Mouse (Mus musculus): ENCODE measurements around the gene Gm17727. TPM values are rescaled to one million over a fixed set of nuclear protein-coding genes. Genes with fewer than 3 reads are reported as not detected.
"Not testable (repeated sequence)": the region's sequence is repeated elsewhere in the genome, so short reads cannot be mapped to it uniquely, and the experiment has no call there.

Gene Gm17727
- not detected in 2 replicates for polyA plus RNA-seq (2015; fragmentation: Nextera tagmentation; extraction: Ambion mirVana)

DNA sequence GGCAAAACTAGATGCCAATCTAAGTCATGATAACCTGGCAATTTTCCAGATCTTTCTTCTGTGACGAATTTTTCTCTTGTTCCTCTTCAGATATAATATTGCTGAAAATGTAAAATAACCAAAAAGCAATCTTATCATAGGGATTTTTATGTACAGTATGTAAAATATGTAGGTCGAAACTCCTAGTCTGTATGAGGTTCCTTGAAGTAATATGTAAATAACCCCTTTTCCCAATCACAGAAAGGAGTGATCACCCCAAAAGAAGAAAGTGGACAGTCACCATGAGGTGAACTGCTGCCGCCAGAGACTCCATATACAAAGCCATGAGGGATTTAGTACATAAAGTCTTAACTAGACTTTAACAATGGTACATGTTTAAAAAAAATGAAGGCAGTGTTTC, at the start of gene Gm17727:
Gene Gm17727 (minus strand): TSS at position 101 of the 400 bp plus-strand sequence.
- no peak within 1 kb of the TSS for H3K4me3 ChIP-seq
- no peaks in the 10 kb centered on the region for H3K4me1 ChIP-seq
- H3K27ac ChIP-seq: no peak within 1 kb of the TSS
- ATAC-seq (ENCODE audit: insufficient number of reproducible peaks, insufficient read depth, low FRiP score, low TSS enrichment, low read depth): no peak
- H3K36me3 ChIP-seq: no peaks in the 10 kb centered on the region
- H3K4me2 ChIP-seq: no peak within 1 kb of the TSS
- WGBS: 59% methylated on average over 3 of the region's 3 CpGs
- no peaks in the 10 kb centered on the region for H3K27me3 ChIP-seq
- no peak within 1 kb of the TSS for H3K9ac ChIP-seq
- peaks cover 3% of the 10 kb centered on the region; the same call in 1 of the 2 replicates for H3K9me3 ChIP-seq

DNA sequence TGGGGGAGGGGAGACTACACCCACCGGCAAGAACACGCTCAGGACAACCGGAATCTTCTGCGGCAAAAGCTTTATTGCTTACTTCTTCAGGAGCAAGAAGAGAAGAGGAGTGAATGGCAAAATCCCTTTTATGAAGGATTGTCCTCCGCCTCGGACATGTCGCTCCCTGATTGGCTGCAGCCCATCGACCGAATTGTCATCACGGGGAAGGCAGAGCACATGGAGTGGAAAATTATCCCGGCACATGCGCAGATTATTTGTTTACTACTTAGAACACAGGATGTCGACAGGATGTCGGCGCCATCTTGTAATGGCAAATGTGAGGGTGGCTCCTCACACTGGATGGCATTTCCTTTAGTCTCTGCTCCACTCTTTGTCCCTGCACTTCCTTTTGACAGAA, 40.0 kb upstream of the Gm17727 start:
- not testable (repeated sequence) for H3K4me1 ChIP-seq; H3K27me3 ChIP-seq; H3K36me3 ChIP-seq; ATAC-seq (ENCODE audit: insufficient number of reproducible peaks, insufficient read depth, low FRiP score, low TSS enrichment, low read depth); H3K27ac ChIP-seq; H3K4me3 ChIP-seq; H3K9ac ChIP-seq; H3K4me2 ChIP-seq
- WGBS: 92% methylated on average over 15 of the region's 15 CpGs
- peaks cover 12% of the 10 kb centered on the region; the same call in 1 of the 2 replicates for H3K9me3 ChIP-seq

DNA sequence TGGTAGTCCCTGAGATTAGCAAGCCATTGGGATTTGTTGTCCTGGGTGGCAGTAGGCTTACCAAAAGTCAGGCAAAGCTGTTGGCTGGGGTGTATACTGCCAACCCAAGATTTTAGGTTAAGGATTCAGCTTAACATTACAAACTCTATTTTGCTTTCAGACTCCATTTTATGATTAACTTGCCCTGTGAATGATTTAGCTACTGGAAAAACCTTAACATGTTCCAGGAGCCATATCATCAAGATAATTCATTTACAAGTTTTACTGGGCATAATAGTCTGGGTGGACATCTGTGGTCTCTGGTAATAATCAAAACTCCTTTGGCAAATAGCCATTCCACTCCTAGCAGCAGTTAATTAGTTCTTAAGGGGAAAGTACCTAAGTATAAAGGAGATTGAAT, 20.2 kb upstream of the Gm17727 start:
- Histone ChIP-seq H3K36me3 (no peaks in the 10 kb centered on the region), H3K9ac (no peak overlapping the region), H3K27ac (no peak overlapping the region), H3K4me3 (no peak overlapping the region), H3K27me3 (no peaks in the 10 kb centered on the region), H3K4me2 (no peak overlapping the region), H3K9me3 (no peaks in the 10 kb centered on the region), H3K4me1 (no peaks in the 10 kb centered on the region)
- no peak for ATAC-seq (ENCODE audit: insufficient number of reproducible peaks, insufficient read depth, low FRiP score, low TSS enrichment, low read depth)

DNA sequence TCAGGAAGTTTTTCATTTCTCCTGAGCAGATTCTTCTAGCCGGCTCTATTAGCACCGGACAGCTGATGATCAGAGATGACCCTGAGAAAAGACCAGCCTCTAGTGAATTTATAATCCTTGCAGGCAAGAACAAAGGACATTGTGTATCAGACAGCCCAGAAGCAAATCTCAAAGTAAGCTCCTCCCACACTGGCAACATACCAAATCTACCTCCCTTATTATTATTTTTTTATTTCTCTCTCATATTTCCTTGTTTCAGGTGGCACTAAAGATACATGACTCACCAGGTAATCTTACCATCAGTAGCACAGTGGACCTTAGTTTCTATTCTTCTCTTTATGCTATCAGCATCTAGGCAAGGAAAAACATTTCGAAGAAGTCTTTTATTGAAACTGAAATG, 12.1 kb upstream of the Gm17727 start, which contains the start of the genes Gm27235 and D730048I06Rik:
Gene Gm27235 (minus strand): TSS at position 101 of the 400 bp plus-strand sequence.
Gene D730048I06Rik (minus strand): TSS at position 112 of the 400 bp plus-strand sequence.
- WGBS: 91% methylated on average over 3 of the region's 3 CpGs

DNA sequence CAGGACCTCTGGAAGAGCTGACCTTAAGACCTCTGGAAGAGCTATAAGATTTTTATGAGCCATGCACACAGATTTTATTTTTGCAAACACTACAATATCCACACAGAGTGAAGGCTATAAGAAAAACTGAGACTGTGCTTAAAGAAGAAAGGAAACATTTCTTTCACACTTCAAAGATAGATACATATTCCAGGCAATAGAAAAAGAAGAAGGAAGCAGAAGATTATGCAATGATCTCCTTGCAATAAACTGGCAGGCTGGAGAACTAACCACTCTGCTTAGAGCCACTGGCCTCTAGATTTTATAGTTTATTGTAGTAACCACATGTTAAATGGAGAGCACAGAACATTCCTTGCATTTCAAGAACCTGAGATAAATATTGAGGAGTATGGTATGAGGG, 21.1 kb downstream of the Gm17727 start:
- Histone ChIP-seq H3K27ac (no peak overlapping the region), H3K27me3 (no peaks in the 10 kb centered on the region), H3K9me3 (no peaks in the 10 kb centered on the region), H3K36me3 (no peaks in the 10 kb centered on the region), H3K4me2 (no peak overlapping the region), H3K4me3 (no peak overlapping the region), H3K9ac (no peak overlapping the region), H3K4me1 (no peaks in the 10 kb centered on the region)
- no peak for ATAC-seq (ENCODE audit: insufficient number of reproducible peaks, insufficient read depth, low FRiP score, low TSS enrichment, low read depth)

More for the DNA sequence above, 12.1 kb upstream of the Gm17727 start, which contains the start of the genes Gm27235 and D730048I06Rik:
- no peak within 1 kb of the TSS for H3K4me3 ChIP-seq
- H3K9me3 ChIP-seq: 0 out of 2 replicates have a peak, but pooled peaks cover 5% of the 10 kb centered on the region
- H3K9ac ChIP-seq: no peak within 1 kb of the TSS
- H3K4me1 ChIP-seq: no peaks in the 10 kb centered on the region
- H3K4me2 ChIP-seq: no peak within 1 kb of the TSS
- ATAC-seq (ENCODE audit: insufficient number of reproducible peaks, insufficient read depth, low FRiP score, low TSS enrichment, low read depth): no peak
- no peaks in the 10 kb centered on the region for H3K36me3 ChIP-seq
- H3K27me3 ChIP-seq: no peaks in the 10 kb centered on the region
- H3K27ac ChIP-seq: no peak within 1 kb of the TSS

DNA sequence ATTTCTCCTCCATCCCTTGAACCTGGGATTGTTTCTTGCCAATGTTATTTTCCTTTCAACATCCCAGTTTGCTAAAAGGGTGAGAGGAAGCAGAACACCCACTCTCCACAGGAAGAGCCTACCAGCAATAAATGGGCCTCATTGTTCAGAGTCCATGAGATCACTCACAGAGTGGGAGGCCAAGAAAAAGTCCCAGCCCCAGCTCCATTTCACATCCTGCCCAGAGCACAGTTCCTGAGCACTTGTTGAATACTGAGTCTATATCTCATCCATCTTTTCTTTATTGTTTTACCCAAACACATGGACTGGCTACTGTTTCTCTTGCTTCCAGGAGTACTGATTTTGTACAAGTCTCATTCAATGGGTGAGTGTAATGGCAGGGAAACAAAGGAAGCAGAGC, 37.2 kb downstream of the Gm17727 start, which contains the start of gene Gm17677:
Gene Gm17677 (plus strand): TSS at position 301 of the 400 bp plus-strand sequence.
- no peak for ATAC-seq (ENCODE audit: insufficient number of reproducible peaks, insufficient read depth, low FRiP score, low TSS enrichment, low read depth)
- Histone ChIP-seq H3K9me3 (no peaks in the 10 kb centered on the region), H3K9ac (no peak within 1 kb of the TSS), H3K4me2 (no peak within 1 kb of the TSS), H3K4me1 (no peaks in the 10 kb centered on the region), H3K27ac (no peak within 1 kb of the TSS), H3K27me3 (no peaks in the 10 kb centered on the region), H3K36me3 (no peaks in the 10 kb centered on the region), H3K4me3 (no peak within 1 kb of the TSS)

Other genes with a start within 250 kb of the Gm17727 start
- 4.3 and 4.6 TPM in 2 replicates for gene Ddx25, start 219.6 kb downstream of the Gm17727 start, polyA plus RNA-seq (2015; fragmentation: Nextera tagmentation; extraction: Ambion mirVana)
- 23.3 and 24.0 TPM in 2 replicates for gene Pus3, start 219.5 kb downstream of the Gm17727 start, polyA plus RNA-seq (2015; fragmentation: Nextera tagmentation; extraction: Ambion mirVana)
- gene Pate2, start 207.8 kb downstream of the Gm17727 start, polyA plus RNA-seq (2015; fragmentation: Nextera tagmentation; extraction: Ambion mirVana): 0.72 and 1.1 TPM in 2 replicates
- 17.7 and 20.8 TPM in 2 replicates for gene Hyls1, start 207.7 kb downstream of the Gm17727 start, polyA plus RNA-seq (2015; fragmentation: Nextera tagmentation; extraction: Ambion mirVana)
- not detected in 2 replicates for gene Pate4, start 166.2 kb downstream of the Gm17727 start, polyA plus RNA-seq (2015; fragmentation: Nextera tagmentation; extraction: Ambion mirVana)
- not detected in 2 replicates for gene Pate3, start 129.9 kb downstream of the Gm17727 start, polyA plus RNA-seq (2015; fragmentation: Nextera tagmentation; extraction: Ambion mirVana)
- not detected in 2 replicates for gene Pate1, start 90.7 kb downstream of the Gm17727 start, polyA plus RNA-seq (2015; fragmentation: Nextera tagmentation; extraction: Ambion mirVana)
- gene Gm17677, start 37.1 kb downstream of the Gm17727 start, polyA plus RNA-seq (2015; fragmentation: Nextera tagmentation; extraction: Ambion mirVana): not detected in 2 replicates
- gene Gm27235, start 12.0 kb upstream of the Gm17727 start, polyA plus RNA-seq (2015; fragmentation: Nextera tagmentation; extraction: Ambion mirVana): not detected in 2 replicates
- not detected in 2 replicates for gene D730048I06Rik, start 12.0 kb upstream of the Gm17727 start, polyA plus RNA-seq (2015; fragmentation: Nextera tagmentation; extraction: Ambion mirVana)
- not detected in 2 replicates for gene 9230110F15Rik, start 66.0 kb upstream of the Gm17727 start, polyA plus RNA-seq (2015; fragmentation: Nextera tagmentation; extraction: Ambion mirVana)
- not detected in 2 replicates for gene 9230113P08Rik, start 130.3 kb upstream of the Gm17727 start, polyA plus RNA-seq (2015; fragmentation: Nextera tagmentation; extraction: Ambion mirVana)

Measured in embryonic facial prominence, embryonic 13.5 days (tissue).